Mouse (Mus musculus): ENCODE results near the gene Vti1a. TPM values are rescaled to one million over a fixed set of nuclear protein-coding genes. Genes with fewer than 3 reads are reported as not detected.

Gene Vti1a
- polyA plus RNA-seq, 1 experiment = 6.8 TPM

- peaks cover 40% of the 10 kb centered on the region for H3K4me1 ChIP-seq
- H3K9me3 ChIP-seq = no peaks in the 10 kb centered on the region
- peaks cover 41% of the 10 kb centered on the region for H3K36me3 ChIP-seq (replicated peaks; ENCODE audit: low read length)
- TF ChIP-seq FLI1 (IDR thresholded peaks at IDR 0.05; ENCODE audit: low read length) (no peak), GATA1 (IDR thresholded peaks at IDR 0.05; ENCODE audit: borderline replicate concordance, low read length) (no peak)
- H3K4me3 ChIP-seq (replicated peaks) = peak overlapping the region; percentile 46
- no peaks in the 10 kb centered on the region for H3K27me3 ChIP-seq (replicated peaks)
These were observed 238.2 kb downstream of the Vti1a start for GRCm38 (mm10) chr19:55554295-55554694.

- no peaks in the 10 kb centered on the region for H3K9me3 ChIP-seq
- H3K4me1 ChIP-seq = peaks cover 40% of the 10 kb centered on the region
- TF ChIP-seq GATA1 (IDR thresholded peaks at IDR 0.05; ENCODE audit: borderline replicate concordance, low read length) = no peak
- TF ChIP-seq FLI1 (IDR thresholded peaks at IDR 0.05; ENCODE audit: low read length) = no peak
- H3K27me3 ChIP-seq (replicated peaks) = no peaks in the 10 kb centered on the region
- H3K4me3 ChIP-seq (replicated peaks) = no peak overlapping the region
- H3K36me3 ChIP-seq (replicated peaks; ENCODE audit: low read length) = peaks cover 45% of the 10 kb centered on the region
These were observed 238.6 kb downstream of the Vti1a start for GRCm38 (mm10) chr19:55554703-55555102.

GRCm38 (mm10) chr19:55556168-55556999 is 240.3 kb downstream of the Vti1a start:
- TF ChIP-seq GATA1 (IDR thresholded peaks at IDR 0.05; ENCODE audit: borderline replicate concordance, low read length) (no peak), FLI1 (IDR thresholded peaks at IDR 0.05; ENCODE audit: low read length) (no peak)
- no peaks in the 10 kb centered on the region for H3K27me3 ChIP-seq (replicated peaks)
- peaks cover 40% of the 10 kb centered on the region for H3K4me1 ChIP-seq
- no peaks in the 10 kb centered on the region for H3K9me3 ChIP-seq
- H3K36me3 ChIP-seq (replicated peaks; ENCODE audit: low read length) = peaks cover 31% of the 10 kb centered on the region
- peak overlapping the region; percentile 78 for H3K4me3 ChIP-seq (replicated peaks)

GRCm38 (mm10) chr19:55559331-55559730 is 243.2 kb downstream of the Vti1a start:
- no peak for TF ChIP-seq FLI1 (IDR thresholded peaks at IDR 0.05; ENCODE audit: low read length)
- no peak for TF ChIP-seq GATA1 (IDR thresholded peaks at IDR 0.05; ENCODE audit: borderline replicate concordance, low read length)
- H3K27me3 ChIP-seq (replicated peaks) = no peaks in the 10 kb centered on the region
- peaks cover 30% of the 10 kb centered on the region for H3K36me3 ChIP-seq (replicated peaks; ENCODE audit: low read length)
- peaks cover 44% of the 10 kb centered on the region for H3K4me1 ChIP-seq
- no peaks in the 10 kb centered on the region for H3K9me3 ChIP-seq
- no peak overlapping the region for H3K4me3 ChIP-seq (replicated peaks)

- peaks cover 33% of the 10 kb centered on the region for H3K36me3 ChIP-seq (replicated peaks; ENCODE audit: low read length)
- TF ChIP-seq GATA1 (IDR thresholded peaks at IDR 0.05; ENCODE audit: borderline replicate concordance, low read length) = no peak
- no peak overlapping the region for H3K4me3 ChIP-seq (replicated peaks)
- no peaks in the 10 kb centered on the region for H3K27me3 ChIP-seq (replicated peaks)
- H3K4me1 ChIP-seq = peaks cover 44% of the 10 kb centered on the region
- H3K9me3 ChIP-seq = no peaks in the 10 kb centered on the region
These were observed 244.1 kb downstream of the Vti1a start for GRCm38 (mm10) chr19:55560088-55560682.

GRCm38 (mm10) chr19:55561469-55561868 is 245.4 kb downstream of the Vti1a start:
- Histone ChIP-seq H3K4me1 (peaks cover 44% of the 10 kb centered on the region), H3K4me3 (replicated peaks) (no peak overlapping the region), H3K27me3 (replicated peaks) (no peaks in the 10 kb centered on the region), H3K9me3 (no peaks in the 10 kb centered on the region), H3K36me3 (replicated peaks; ENCODE audit: low read length) (peaks cover 31% of the 10 kb centered on the region)
- TF ChIP-seq GATA1 (IDR thresholded peaks at IDR 0.05; ENCODE audit: borderline replicate concordance, low read length) (no peak), FLI1 (IDR thresholded peaks at IDR 0.05; ENCODE audit: low read length) (no peak)

- no peak for TF ChIP-seq GATA1 (IDR thresholded peaks at IDR 0.05; ENCODE audit: borderline replicate concordance, low read length)
- TF ChIP-seq FLI1 (IDR thresholded peaks at IDR 0.05; ENCODE audit: low read length) = no peak
- H3K9me3 ChIP-seq = no peaks in the 10 kb centered on the region
- peaks cover 38% of the 10 kb centered on the region for H3K36me3 ChIP-seq (replicated peaks; ENCODE audit: low read length)
- H3K4me3 ChIP-seq (replicated peaks) = no peak overlapping the region
- peaks cover 47% of the 10 kb centered on the region for H3K4me1 ChIP-seq
- H3K27me3 ChIP-seq (replicated peaks) = no peaks in the 10 kb centered on the region
These were observed 246.5 kb downstream of the Vti1a start for GRCm38 (mm10) chr19:55562487-55563147.

GRCm38 (mm10) chr19:55563148-55563651 is 247.1 kb downstream of the Vti1a start:
- Histone ChIP-seq H3K36me3 (replicated peaks; ENCODE audit: low read length) (peaks cover 39% of the 10 kb centered on the region), H3K4me1 (peaks cover 47% of the 10 kb centered on the region), H3K4me3 (replicated peaks) (peak overlapping the region; percentile 19), H3K9me3 (no peaks in the 10 kb centered on the region), H3K27me3 (replicated peaks) (no peaks in the 10 kb centered on the region)
- TF ChIP-seq GATA1 (IDR thresholded peaks at IDR 0.05; ENCODE audit: borderline replicate concordance, low read length) (no peak), FLI1 (IDR thresholded peaks at IDR 0.05; ENCODE audit: low read length) (no peak)

GRCm38 (mm10) chr19:55564104-55564938 is 248.2 kb downstream of the Vti1a start:
- no peaks in the 10 kb centered on the region for H3K27me3 ChIP-seq (replicated peaks)
- peaks cover 44% of the 10 kb centered on the region for H3K36me3 ChIP-seq (replicated peaks; ENCODE audit: low read length)
- peaks cover 51% of the 10 kb centered on the region for H3K4me1 ChIP-seq

More at GRCm38 (mm10) chr19:55564104-55564938, 248.2 kb downstream of the Vti1a start:
- Histone ChIP-seq H3K9me3 (no peaks in the 10 kb centered on the region), H3K4me3 (replicated peaks) (no peak overlapping the region)
- TF ChIP-seq FLI1 (IDR thresholded peaks at IDR 0.05; ENCODE audit: low read length) (no peak), GATA1 (IDR thresholded peaks at IDR 0.05; ENCODE audit: borderline replicate concordance, low read length) (no peak)
